Comparison of ENCODE assay signal across 12 mouse cellular contexts in genomic region chr11:5255509-5256014, GRCm38 (mm10). TPM values are rescaled to one million over a fixed set of nuclear protein-coding genes. Genes with fewer than 3 reads are reported as not detected.
DNase-seq lines count a peak whose midpoint lies in the region; ATAC-seq and TF ChIP-seq lines count a peak whose summit lies in the region.
"Had no signal": no experiment of that assay in that cellular context is flagged by ENCODE, and none has a peak within 500 bp of the region (broad histone marks: within the 10 kb centered on the region; RNA-seq: fewer than 3 reads in every experiment).

No protein-coding gene starts in this region.

- peak overlapping the region; percentile 44 for H3K27ac ChIP-seq in gastrocnemius, adult 2 months
- H3K27ac ChIP-seq in midbrain, embryonic 14.5 days (replicated peaks; ENCODE audit: low read depth, low read length) = 0 out of 2 replicates have a peak overlapping the region, but pooled peaks have one; percentile 49
- H3K27ac ChIP-seq in midbrain, embryonic 11.5 days (ENCODE audit: low read depth, low read length) = no peak overlapping the region; the same call in 1 of the 2 replicates
- peak overlapping the region; percentile 64; the same call in 1 of the 2 replicates for H3K27ac ChIP-seq in limb, embryonic 10.5 days
- H3K27ac ChIP-seq: midbrain, embryonic 12.5 days had no signal

- intact Hi-C loops in gastrocnemius, adult 2 months (cut with DNase I) = no loop called here

- no peak for DNase-seq in gastrocnemius, adult 2 months
- no peak for DNase-seq in gastrocnemius, postnatal 4 days (ENCODE audit: low spot score in 2 of 2)
- no peak for DNase-seq in midbrain, embryonic 14.5 days
- no peak for DNase-seq in midbrain, embryonic 11.5 days (ENCODE audit: low spot score, missing footprints)
- no peak for DNase-seq in limb, embryonic 10.5 days (ENCODE audit: low spot score)
- no peak for DNase-seq in urinary bladder, postnatal 25 days (ENCODE audit: low spot score)
- no peak for DNase-seq in frontal cortex, adult 2 months (ENCODE audit: extremely low spot score in 1 of 2, low spot score in 1 of 2)
- no peak for DNase-seq in ovary, adult 18-20 months (ENCODE audit: low spot score)
- DNase-seq: kidney, adult 2 months had no signal

- WGBS in midbrain, embryonic 14.5 days = 39% methylated on average over 9 of the region's 9 CpGs
- WGBS in midbrain, embryonic 11.5 days = 49% methylated on average over 9 of the region's 9 CpGs
- 14% methylated on average over 9 of the region's 9 CpGs for WGBS in limb, embryonic 10.5 days

- H3K9me3 ChIP-seq in midbrain, embryonic 14.5 days (ENCODE audit: control insufficient read depth, low read length) = no peaks in the 10 kb centered on the region
- no peaks in the 10 kb centered on the region for H3K9me3 ChIP-seq in midbrain, embryonic 11.5 days (ENCODE audit: control insufficient read depth, low read length)
- H3K9me3 ChIP-seq in limb, embryonic 10.5 days (replicated peaks) = no peaks in the 10 kb centered on the region
- H3K9me3 ChIP-seq: midbrain, embryonic 12.5 days had no signal

- no peak for TF ChIP-seq CTCF in gastrocnemius, adult 2 months (IDR thresholded peaks at IDR 0.05)

- no peaks in the 10 kb centered on the region for H3K36me3 ChIP-seq in midbrain, embryonic 14.5 days (ENCODE audit: control insufficient read depth, insufficient read depth, low read length)
- no peaks in the 10 kb centered on the region for H3K36me3 ChIP-seq in midbrain, embryonic 11.5 days (ENCODE audit: control insufficient read depth, insufficient read depth, low read length)
- H3K36me3 ChIP-seq in limb, embryonic 10.5 days = no peaks in the 10 kb centered on the region
- H3K36me3 ChIP-seq: midbrain, embryonic 12.5 days had no signal

- no peak for ATAC-seq in midbrain, embryonic 14.5 days (ENCODE audit: low FRiP score, low TSS enrichment)
- no peak for ATAC-seq in midbrain, embryonic 11.5 days (ENCODE audit: low FRiP score)
- ATAC-seq: Patski had no signal

- H3K9ac ChIP-seq in midbrain, embryonic 14.5 days (replicated peaks; ENCODE audit: low read length) = no peak overlapping the region
- no peak overlapping the region for H3K9ac ChIP-seq in midbrain, embryonic 11.5 days (ENCODE audit: low read length)
- H3K9ac ChIP-seq: midbrain, embryonic 12.5 days had no signal

- no peak overlapping the region for H3K4me2 ChIP-seq in midbrain, embryonic 14.5 days (ENCODE audit: low read length)
- no peak overlapping the region for H3K4me2 ChIP-seq in midbrain, embryonic 11.5 days
- H3K4me2 ChIP-seq: liver, embryonic 11.5 days; midbrain, embryonic 12.5 days had no signal

- H3K4me1 ChIP-seq in midbrain, embryonic 14.5 days (ENCODE audit: control insufficient read depth, insufficient read depth, low read length) = peaks cover 11% of the 10 kb centered on the region; the same call in 1 of the 2 replicates
- H3K4me1 ChIP-seq in midbrain, embryonic 11.5 days (ENCODE audit: control insufficient read depth, insufficient read depth, low read length) = peaks cover 2% of the 10 kb centered on the region; the same call in 1 of the 2 replicates
- H3K4me1 ChIP-seq in limb, embryonic 10.5 days = peaks cover 63% of the 10 kb centered on the region

- H3K27me3 ChIP-seq in midbrain, embryonic 14.5 days (ENCODE audit: control insufficient read depth, insufficient read depth, low read length) = no peaks in the 10 kb centered on the region
- peaks cover 3% of the 10 kb centered on the region; the same call in 1 of the 2 replicates for H3K27me3 ChIP-seq in midbrain, embryonic 11.5 days (ENCODE audit: control insufficient read depth, insufficient read depth, low read length)
- no peaks in the 10 kb centered on the region for H3K27me3 ChIP-seq in limb, embryonic 10.5 days (ENCODE audit: low read depth, poor library complexity, severe bottlenecking)
- H3K27me3 ChIP-seq: midbrain, embryonic 12.5 days; Patski had no signal

- H3K4me3 ChIP-seq in gastrocnemius, adult 2 months = no peak overlapping the region
- no peak overlapping the region for H3K4me3 ChIP-seq in midbrain, embryonic 14.5 days (replicated peaks; ENCODE audit: low read depth, low read length)
- H3K4me3 ChIP-seq in midbrain, embryonic 11.5 days (ENCODE audit: low read depth, low read length) = no peak overlapping the region
- H3K4me3 ChIP-seq in limb, embryonic 10.5 days = no peak overlapping the region
- H3K4me3 ChIP-seq: midbrain, embryonic 12.5 days had no signal

RNA-seq across cellular contexts. Expression of gene Kremen1, which starts 5.8 kb away (rescaled TPM):
- total RNA-seq in gastrocnemius, adult 2 months (2021) = 10 to 100 TPM; 39.4 to 58.7 TPM
- 100 to 1,000 TPM in 1 of 2 experiments, 10 to 100 TPM in 1; 99.8 to 106 TPM for total RNA-seq in gastrocnemius, postnatal 4 days (2021)
- polyA plus RNA-seq in midbrain, embryonic 14.5 days (2014; fragmentation: Nextera tagmentation; extraction: Ambion mirVana) = 3.5 and 3.8 TPM in 2 replicates
- polyA plus RNA-seq in midbrain, embryonic 11.5 days (2014; fragmentation: Nextera tagmentation; extraction: Ambion mirVana) = 4.9 and 6.9 TPM in 2 replicates
- 16.8 and 17.8 TPM in 2 replicates for polyA plus RNA-seq in limb, embryonic 10.5 days (2016; fragmentation: Nextera tagmentation; extraction: Ambion mirVana)
- 11.6 and 12.7 TPM in 2 replicates for polyA plus RNA-seq in frontal cortex, adult 2 months (2012; rRNA removed)
